Mouse (Mus musculus) cerebellum, adult 9-11 months (tissue): ENCODE data around the gene Lrrc52.

Experiments
- DNase-seq: peaks from one replicate; pipeline ENCODE4 v3.0.0; 2022

Gene Lrrc52

DNA sequence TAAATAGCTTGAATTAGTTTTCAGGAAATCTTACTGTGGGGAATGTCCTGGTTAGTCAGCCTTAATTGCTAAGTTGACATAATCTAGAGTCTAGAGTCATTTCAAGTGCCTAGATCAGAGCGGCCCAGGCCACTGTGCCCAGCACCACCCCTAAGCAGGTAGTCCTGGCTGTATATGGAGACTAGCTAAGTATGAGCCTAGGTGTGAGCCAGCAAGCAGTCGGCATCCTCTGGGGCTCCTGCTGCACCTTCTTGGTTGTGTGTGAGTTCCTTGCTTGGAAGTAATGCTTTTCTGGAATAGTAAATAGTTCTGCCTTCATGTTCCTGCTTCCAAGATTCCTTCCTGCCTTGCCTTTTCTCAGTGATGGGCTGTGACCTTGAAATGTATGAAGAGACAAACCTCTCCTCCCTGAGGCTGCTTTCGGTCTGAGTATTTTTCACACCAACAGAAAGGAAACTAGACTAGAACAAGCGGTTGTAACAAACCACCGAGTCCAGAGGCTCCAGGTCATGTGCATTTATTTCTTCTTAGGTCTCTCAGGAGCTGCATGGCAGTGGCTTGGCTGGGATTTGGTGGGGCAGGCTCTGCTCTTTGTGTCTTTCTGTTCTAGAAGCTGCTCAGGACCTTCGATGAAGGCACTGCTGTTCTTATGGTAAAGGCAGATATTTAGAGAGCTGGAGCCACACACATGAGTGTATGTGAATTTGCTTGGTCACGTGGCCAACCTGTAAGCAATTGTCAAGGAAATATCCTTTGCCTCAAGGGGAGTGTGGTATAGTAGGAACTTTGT is 30.2 kb downstream of the Lrrc52 start:
- DNase-seq, result no peak

DNA sequence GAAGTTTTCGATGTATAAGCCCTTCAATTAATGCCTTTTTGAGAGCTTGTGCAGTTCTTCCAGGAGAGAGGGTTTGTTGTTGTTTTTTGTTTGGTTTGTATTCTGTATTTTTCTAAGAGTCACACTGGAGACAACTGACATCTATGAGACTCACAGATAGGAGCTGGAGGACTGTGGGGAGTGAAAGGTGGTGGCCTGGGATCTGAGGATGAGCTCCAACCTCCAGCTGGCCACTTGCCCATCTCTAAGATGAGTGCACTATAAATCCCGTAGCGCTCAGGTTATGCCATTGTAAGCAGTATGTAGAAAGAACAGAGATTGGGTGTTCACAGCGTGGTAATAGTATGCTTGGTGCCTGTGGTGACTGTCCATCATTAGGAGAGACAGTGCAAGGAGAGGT is 31.6 kb downstream of the Lrrc52 start:
- DNase-seq, result no peak

DNA sequence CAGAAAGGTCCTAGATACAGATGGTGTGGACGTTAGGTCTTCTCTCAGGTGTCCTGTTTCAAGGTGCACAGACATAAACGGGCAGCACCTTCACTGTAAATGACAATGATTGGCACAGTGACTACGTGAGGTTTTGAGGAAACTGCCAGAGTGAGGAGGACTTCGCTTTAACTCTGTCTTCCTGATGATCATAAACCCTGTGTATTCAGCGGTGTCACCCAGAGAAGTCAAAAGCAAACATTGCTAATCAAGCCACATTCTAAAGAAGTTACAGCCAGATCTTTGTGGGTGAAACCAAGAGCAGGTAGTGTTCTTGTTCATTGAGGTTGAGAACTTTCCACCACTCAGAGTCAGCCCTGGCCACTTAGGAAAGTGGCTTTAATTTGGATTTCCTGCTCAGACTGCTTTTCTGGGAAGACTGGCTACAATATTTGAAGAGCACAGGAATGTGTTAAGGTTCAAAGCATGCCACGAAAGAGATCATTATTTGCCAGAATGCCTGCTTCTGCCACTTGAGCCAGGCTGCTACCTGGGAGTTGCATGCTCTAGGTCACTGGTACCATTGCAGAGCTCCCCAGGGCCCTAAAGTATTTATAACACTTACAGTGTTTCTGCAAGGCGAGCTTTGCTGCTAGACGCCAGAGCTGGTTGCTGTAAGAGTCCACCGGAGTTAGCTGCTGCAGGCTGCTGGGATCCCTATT is 35.5 kb downstream of the Lrrc52 start:
- no peak for DNase-seq

DNA sequence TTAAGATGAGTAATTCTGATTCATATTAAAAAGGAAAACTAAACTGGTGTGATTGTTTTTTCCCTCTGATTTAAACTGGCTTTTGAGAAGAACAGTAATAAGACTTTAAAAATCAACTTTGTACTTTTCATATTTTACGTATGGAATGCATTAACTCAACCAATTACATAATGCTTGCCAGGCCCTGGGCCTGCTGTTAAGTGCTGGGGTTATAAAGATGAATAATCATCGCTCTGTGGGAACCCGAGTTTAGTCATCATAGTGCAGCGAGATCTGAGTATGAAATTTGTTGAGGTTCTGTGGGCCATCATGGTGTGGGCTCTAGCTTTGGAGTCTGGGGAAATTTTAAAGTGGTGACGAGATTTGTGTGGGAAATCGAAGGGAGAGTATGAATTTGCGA is 39.9 kb downstream of the Lrrc52 start:
- DNase-seq, result no peak

DNA sequence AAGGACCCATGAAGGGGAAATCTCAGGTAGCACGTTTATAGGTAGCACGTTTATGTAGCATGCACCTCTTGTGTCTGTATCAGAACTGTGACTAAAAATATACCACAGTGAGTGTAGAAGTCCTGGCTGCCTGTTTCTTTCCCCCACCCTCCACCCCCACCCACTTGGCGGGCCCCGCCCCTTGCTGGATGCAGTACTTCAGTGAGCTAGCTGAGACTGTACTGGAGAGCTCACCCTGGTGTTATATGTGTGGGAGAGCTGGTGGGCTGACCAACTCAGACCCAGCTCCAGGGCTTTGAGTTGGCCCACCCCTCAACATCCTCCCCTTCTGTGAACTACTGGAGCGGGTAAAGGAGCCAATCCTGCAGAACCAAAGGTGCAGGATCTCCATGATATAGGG is 41.0 kb downstream of the Lrrc52 start:
- no peak for DNase-seq

DNA sequence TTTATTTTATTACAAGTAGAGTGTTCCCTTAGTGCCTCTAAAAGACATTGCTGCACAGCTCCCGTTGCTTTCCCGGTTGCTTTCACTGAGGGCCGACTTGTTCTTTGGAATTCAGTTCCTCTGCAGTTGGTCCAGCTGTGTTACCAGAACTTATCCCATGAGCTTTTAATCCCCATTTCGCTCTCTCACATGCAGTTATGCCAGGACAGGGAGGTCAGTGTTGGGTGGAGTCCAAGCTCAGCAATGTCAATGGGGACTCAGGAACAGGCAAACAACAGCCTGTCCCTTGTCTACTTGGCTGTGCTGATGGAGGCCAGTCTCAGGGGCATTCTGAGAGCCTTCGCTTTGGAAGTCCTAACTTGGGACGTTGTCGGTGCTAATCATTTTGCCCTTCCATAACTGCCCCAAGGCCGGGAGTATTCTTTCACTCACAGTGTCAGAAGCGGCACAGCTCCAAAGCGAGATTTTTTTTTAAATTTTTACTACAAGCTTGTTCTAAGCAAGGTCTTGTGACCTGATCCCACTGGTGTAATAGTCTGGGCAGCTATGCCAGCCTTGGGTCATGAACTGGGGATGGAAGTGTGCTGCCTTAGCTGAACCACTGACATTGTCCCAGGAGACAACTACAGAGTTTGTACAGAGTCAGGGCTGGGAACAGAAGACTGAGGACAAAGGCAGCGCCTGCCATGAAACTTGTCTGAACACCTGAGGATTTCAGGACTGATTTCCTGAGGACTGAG is 43.9 kb downstream of the Lrrc52 start:
- no peak for DNase-seq

DNA sequence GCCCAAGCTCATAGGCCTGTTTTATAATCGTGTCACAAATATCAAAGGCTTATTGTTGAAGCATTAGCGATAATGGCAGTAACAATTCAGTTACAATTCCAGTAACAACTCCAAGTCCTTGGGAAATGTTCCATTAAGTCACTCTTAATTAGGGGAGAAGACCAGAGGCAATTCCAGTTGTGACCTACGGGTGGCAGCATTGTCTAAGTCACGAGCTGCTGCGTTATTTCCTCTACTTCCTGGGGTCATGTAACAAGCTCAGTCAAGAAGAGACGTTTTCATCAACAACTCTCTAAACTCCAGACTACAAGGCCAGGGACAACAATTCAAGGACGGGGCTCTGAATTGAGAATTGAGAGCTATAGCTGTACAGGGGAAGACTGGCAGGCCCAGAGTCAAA is 51.7 kb downstream of the Lrrc52 start:
- peak; percentile 35 for DNase-seq

DNA sequence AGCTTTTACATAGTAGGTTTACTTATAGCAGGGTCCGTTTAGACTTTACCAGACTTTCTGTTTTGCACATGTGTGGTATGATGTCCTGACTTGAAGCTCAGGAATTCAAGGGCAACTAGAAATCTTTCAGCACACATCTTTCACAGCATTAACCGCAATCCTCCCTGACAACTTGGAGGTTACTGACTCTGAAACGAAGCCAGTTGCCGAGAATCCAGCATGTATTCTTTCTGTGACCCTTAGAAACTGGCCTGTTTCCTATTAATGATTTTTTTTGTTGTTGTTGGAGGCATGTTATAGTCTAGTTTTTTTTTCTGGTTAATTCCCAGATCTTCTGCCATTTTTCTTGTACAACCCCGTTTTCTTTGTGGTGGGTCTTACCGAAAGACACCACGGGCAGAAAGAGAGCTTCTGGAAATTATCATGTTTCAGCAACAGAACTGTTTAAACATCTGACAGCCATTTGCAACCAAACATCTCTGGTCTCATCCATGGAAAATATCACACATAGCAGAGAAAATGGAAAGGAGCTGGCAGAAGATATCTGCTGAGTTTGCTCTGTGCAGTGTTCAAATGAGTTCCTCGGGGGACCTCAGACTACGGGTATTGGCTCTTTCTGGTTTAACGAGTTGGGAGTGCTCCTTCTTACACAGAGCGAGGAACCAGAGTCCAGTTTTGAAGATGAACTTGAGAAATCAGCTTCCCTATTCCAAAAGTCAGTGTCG is 54.4 kb downstream of the Lrrc52 start:
- no peak for DNase-seq

DNA sequence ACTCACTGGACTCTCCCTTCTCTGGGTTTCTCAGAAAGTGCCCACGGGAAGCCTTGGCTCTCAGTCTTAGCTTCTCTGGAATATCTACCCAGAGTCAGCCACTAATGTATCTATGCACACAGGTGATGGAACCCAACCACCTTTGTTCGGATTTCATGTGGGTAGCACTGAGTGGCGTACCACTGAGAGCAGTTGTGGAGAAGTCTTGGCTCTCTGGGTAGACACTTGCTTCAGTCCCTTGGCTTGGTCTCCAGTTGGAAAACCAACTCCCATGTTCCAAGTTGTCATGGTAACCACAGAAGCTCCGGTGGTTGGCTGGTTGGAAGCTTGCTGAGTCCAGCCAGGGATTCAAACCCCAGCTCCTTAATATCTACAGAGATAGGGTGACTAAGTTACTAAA is 57.0 kb downstream of the Lrrc52 start:
- DNase-seq, result no peak

DNA sequence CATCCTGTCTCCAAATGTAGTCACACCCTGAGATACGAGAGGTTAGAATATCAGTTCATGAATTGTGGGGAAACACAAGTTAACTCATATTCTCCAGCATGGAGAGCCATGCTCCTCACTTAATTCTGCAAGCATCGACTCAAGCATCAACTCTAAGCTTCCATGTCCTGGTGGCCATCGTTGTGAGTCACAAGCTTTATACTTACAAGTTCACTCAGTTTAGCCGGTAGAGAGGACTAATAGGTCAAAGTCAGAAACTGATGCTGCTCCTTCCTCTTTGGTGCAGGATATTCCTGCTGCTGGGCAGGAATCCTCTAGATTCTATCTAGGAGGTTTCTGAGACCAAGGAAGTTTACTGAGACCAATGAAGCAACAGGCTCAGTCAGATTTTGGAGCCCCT is 61.3 kb downstream of the Lrrc52 start:
- no peak for DNase-seq
